Mouse (Mus musculus) heart, adult 2 months (tissue): ENCODE measurements at regions not wholly inside any gene's neighbourhood (a gene's known extent, or its start where the extent isn't known, plus 50 kb on each side); places are given as distances from the start of the nearest gene placed in this dataset.

Experiments used
- CTCF ChIP-seq: fragments of 200-600 bp; IDR thresholded peaks from 2 replicates; pipeline ENCODE4 v1.8.1; 2022; ENCODE audit warnings: antibody characterized with exemption, mild to moderate bottlenecking, moderate library complexity
- EP300 ChIP-seq: fragments of 200-500 bp; IDR thresholded peaks from 2 replicates; pipeline ENCODE4 v1.6.1; 2011; ENCODE audit warnings: low read depth, low read length, control low read depth; ENCODE audit not compliant: insufficient read depth

GRCm38 (mm10) chr7:134463380-134463779, 77.9 kb upstream of the D7Ertd443e start:
- TF ChIP-seq CTCF, result no peak
- TF ChIP-seq EP300, result no peak
